Mouse (Mus musculus) hindbrain, embryonic 16.5 days (tissue): Measurements from ENCODE around the gene Gzmm. TPM values are rescaled to one million over a fixed set of nuclear protein-coding genes. Genes with fewer than 3 reads are reported as not detected.

Experiments used
- ATAC-seq: fragments of 200-750 bp; cut with Nextera tagmentation; 2 replicates; pipeline ENCODE4 v1.8.0; 2017; ENCODE audit warnings: moderate TSS enrichment, moderate library complexity
- H3K27ac ChIP-seq: fragments of 300-500 bp; sonication (generic); 2 replicates; pipeline ENCODE4 v1.5.1; 2014; ENCODE audit warnings: low read depth, mild to moderate bottlenecking, control low read depth, low read length, moderate library complexity
- H3K27me3 ChIP-seq: fragments of 300-500 bp; sonication (generic); replicated peaks from 2 replicates; pipeline ENCODE4 v1.6.1; 2014; ENCODE audit warnings: low read length; ENCODE audit not compliant: control insufficient read depth, insufficient read depth
- H3K36me3 ChIP-seq: fragments of 300-500 bp; sonication (generic); 2 replicates; pipeline ENCODE4 v1.6.1; 2014; ENCODE audit warnings: mild to moderate bottlenecking, low read length, moderate library complexity, mixed read lengths; ENCODE audit not compliant: control insufficient read depth, insufficient read depth
- H3K4me1 ChIP-seq: fragments of 300-500 bp; sonication (generic); 2 replicates; pipeline ENCODE4 v1.6.1; 2014; ENCODE audit warnings: low read depth, low read length; ENCODE audit not compliant: control insufficient read depth, insufficient read depth
- H3K4me2 ChIP-seq: fragments of 300-500 bp; sonication (generic); 2 replicates; pipeline ENCODE4 v1.6.1; 2014; ENCODE audit warnings: mild to moderate bottlenecking, low read length, control low read depth, moderate library complexity
- H3K4me3 ChIP-seq: fragments of 300-500 bp; sonication (generic); 2 replicates; pipeline ENCODE4 v1.5.1; 2014; ENCODE audit warnings: mild to moderate bottlenecking, low read length, control low read depth, moderate library complexity
- H3K9ac ChIP-seq: fragments of 300-500 bp; sonication (generic); 2 replicates; pipeline ENCODE4 v1.6.1; 2014; ENCODE audit warnings: low read depth, mild to moderate bottlenecking, control low read depth, low read length, moderate library complexity
- H3K9me3 ChIP-seq: fragments of 300-500 bp; sonication (generic); 2 replicates; pipeline ENCODE4 v1.6.1; 2014; ENCODE audit warnings: mild to moderate bottlenecking, low read length, moderate library complexity; ENCODE audit not compliant: control insufficient read depth
- WGBS: fragments of 180-500 bp; shearing (Covaris S2); extraction: QIAGEN DNeasy Blood & Tissue Kit; methylation state at CpG from one replicate; pipeline ENCODE4 v1.1.7; 2014; 5-methylcytosine and 5-hydroxymethylcytosine counted together
- polyA plus RNA-seq: library from polyadenylated mRNA; unstranded; fragments of >200 nt; fragmentation: Nextera tagmentation; extraction: Ambion mirVana; gene quantifications from 2 replicates; pipeline ENCODE4 v1.2.1, GENCODE M21; 2015

Gzmm gene
- polyA plus RNA-seq, 1 experiment from 2014 or later: 1.7 TPM

DNA sequence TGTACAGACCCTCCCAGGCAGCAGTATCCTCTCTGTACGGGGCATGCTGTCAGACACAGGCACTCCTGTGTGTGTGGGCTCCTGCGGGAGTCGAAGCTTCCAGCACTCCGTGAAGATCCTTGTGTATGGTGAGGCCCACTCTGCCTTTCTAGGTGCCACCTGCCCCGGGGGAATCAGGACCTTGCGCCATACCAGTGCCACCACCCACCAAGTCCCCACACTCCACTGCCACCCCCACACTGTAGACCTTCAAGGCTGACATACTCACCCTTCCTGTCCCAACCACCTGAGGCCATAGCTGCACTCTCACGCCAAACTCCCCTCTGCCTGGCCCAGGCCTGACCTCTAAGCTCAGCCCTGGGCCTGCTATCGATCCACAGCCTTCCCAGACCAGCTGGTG is 23.8 kb upstream of the Gzmm start:
- no peaks in the 10 kb centered on the region for H3K36me3 ChIP-seq
- H3K27me3 ChIP-seq: no peaks in the 10 kb centered on the region
- no peak overlapping the region for H3K4me3 ChIP-seq
- no peak overlapping the region for H3K4me2 ChIP-seq
- 82% methylated on average over 8 of the region's 8 CpGs for WGBS
- no peak for ATAC-seq
- peaks cover 7% of the 10 kb centered on the region for H3K4me1 ChIP-seq
- H3K27ac ChIP-seq: no peak overlapping the region
- H3K9me3 ChIP-seq: no peaks in the 10 kb centered on the region
- no peak overlapping the region for H3K9ac ChIP-seq

DNA sequence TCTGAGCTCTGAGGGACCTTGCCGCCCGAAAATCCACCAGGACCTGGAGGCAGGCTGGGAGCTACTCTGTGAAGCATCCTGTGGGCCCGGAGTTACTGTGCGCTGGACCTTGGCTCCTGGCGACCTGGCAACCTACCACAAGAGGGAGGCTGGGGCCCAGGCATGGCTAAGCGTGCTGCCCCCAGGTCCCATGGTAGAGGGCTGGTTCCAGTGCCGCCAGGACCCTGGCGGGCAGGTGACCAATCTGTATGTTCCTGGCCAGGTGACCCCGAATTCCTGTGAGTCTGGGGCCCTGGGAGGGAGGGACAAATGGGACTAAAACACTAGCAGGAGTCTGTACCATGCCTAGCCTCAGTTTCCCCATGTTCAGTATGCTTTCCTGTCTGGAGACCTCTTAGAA is 22.3 kb upstream of the Gzmm start:
- ATAC-seq: no peak
- WGBS: 77% methylated on average over 9 of the region's 9 CpGs

DNA sequence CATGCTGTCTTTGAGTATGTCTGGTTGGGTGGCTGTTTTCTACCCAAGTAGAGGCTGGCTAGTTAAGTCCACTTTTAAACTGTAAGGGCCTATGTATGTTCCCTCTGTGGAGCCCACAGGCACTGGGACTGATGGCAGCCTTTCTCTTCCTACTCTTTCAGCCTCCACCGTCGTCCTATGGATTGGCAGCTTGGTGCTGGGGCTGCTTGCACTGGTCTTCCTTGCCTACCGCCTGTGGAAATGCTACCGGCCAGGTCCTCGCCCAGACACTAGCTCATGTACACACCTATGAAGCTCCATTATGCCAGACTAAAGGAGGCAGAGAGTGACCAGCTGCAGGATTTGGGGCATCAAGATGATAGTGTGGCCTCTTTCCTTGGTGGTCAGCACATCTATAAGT is 20.7 kb upstream of the Gzmm start:
- H3K36me3 ChIP-seq: no peaks in the 10 kb centered on the region
- WGBS: 78% methylated on average over 5 of the region's 5 CpGs
- H3K27ac ChIP-seq: peak overlapping the region; percentile 99
- no peak for ATAC-seq
- H3K4me1 ChIP-seq: peaks cover 19% of the 10 kb centered on the region
- peak overlapping the region; percentile 94 for H3K9ac ChIP-seq
- no peaks in the 10 kb centered on the region for H3K9me3 ChIP-seq
- H3K27me3 ChIP-seq: no peaks in the 10 kb centered on the region
- H3K4me2 ChIP-seq: peak overlapping the region; percentile 96
- H3K4me3 ChIP-seq: peak overlapping the region; percentile 97; the same call in 1 of the 2 replicates

More for the DNA sequence above, 22.3 kb upstream of the Gzmm start:
- Histone ChIP-seq H3K4me2 (no peak overlapping the region), H3K4me3 (no peak overlapping the region), H3K9ac (no peak overlapping the region), H3K4me1 (peaks cover 19% of the 10 kb centered on the region), H3K36me3 (no peaks in the 10 kb centered on the region), H3K9me3 (no peaks in the 10 kb centered on the region), H3K27ac (no peak overlapping the region), H3K27me3 (no peaks in the 10 kb centered on the region)

DNA sequence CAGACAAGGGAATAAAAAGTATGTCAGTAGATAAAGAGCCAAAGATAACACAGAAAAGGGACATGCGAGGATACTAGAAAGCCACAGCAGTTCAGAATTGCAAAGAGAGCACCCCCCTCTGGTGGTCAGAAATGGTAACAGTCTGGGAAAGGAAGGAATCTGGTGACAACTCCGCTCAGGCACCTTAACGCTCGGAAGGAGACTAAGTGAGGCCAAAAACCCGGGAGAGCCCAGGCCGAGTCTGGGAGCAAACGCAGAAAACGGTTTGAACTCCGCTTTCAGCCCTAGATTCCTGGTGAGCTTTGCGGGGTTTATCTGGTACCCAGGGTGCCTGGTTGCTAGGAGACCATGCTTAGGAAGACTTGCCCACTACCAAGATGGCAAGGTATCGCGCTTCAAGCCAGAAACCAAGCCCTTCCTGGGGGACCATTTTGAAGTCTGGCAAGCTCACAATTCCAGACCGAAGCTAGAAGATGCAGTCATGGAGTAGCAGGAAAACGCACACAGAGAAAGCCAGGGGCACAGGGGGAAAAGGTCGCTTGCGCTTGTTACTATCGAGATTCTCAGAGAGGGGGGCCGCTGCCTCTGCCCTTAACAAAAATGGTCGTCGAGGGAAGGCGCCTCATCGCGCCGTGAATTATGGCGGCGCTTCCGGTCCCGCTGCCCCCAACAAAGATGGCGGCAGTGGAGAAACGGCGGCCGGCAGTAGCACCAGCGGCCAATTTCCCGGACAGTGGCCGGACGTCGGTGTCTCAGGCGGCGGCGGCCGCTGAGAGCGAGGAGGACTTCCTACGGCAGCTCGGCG is 19.8 kb upstream of the Gzmm start, which contains the start of gene Tpgs1:
TSS of gene Tpgs1 (plus strand) at position 599 of the 805 bp plus-strand sequence.
- WGBS: under 1% methylated on average over 45 of the region's 45 CpGs
- H3K4me1 ChIP-seq: peaks cover 19% of the 10 kb centered on the region
- H3K27me3 ChIP-seq: no peaks in the 10 kb centered on the region
- H3K9me3 ChIP-seq: no peaks in the 10 kb centered on the region
- peak; percentile 86 for ATAC-seq
- peak within 1 kb of the TSS; percentile 97 for H3K4me3 ChIP-seq
- peak within 1 kb of the TSS; percentile 96 for H3K4me2 ChIP-seq
- H3K27ac ChIP-seq: peak within 1 kb of the TSS; percentile 99
- H3K9ac ChIP-seq: peak within 1 kb of the TSS; percentile 94
- no peaks in the 10 kb centered on the region for H3K36me3 ChIP-seq

DNA sequence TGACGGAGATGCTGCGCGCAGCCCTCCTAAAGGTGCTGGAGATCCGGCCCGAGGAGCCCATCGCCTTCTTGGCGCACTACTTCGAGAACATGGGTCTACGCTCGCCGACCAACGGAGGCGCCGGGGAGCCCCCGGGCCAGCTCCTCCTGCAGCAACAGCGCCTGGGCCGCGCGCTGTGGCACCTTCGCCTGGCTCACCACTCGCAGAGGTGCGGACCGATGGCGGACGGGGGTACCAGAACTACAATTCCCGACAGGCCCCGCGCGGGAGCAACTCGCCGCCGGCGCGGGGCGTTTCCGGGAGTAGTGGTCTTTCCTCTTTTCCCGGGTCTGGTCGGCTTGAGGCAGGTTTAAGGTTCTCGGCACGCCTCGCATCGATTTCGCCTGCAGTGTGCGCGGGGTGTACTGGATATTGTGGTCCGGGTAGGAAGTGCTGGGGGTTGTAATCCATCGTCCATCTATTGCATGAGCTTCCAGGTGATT is 19.2 kb upstream of the Gzmm start:
- Histone ChIP-seq H3K4me2 (peak overlapping the region; percentile 96), H3K4me1 (peaks cover 19% of the 10 kb centered on the region), H3K27ac (peak overlapping the region; percentile 99), H3K4me3 (peak overlapping the region; percentile 97), H3K9me3 (no peaks in the 10 kb centered on the region), H3K9ac (peak overlapping the region; percentile 94), H3K36me3 (no peaks in the 10 kb centered on the region), H3K27me3 (no peaks in the 10 kb centered on the region)
- peak; percentile 70 for ATAC-seq
- WGBS: 0% methylated on average over 45 of the region's 47 CpGs

DNA sequence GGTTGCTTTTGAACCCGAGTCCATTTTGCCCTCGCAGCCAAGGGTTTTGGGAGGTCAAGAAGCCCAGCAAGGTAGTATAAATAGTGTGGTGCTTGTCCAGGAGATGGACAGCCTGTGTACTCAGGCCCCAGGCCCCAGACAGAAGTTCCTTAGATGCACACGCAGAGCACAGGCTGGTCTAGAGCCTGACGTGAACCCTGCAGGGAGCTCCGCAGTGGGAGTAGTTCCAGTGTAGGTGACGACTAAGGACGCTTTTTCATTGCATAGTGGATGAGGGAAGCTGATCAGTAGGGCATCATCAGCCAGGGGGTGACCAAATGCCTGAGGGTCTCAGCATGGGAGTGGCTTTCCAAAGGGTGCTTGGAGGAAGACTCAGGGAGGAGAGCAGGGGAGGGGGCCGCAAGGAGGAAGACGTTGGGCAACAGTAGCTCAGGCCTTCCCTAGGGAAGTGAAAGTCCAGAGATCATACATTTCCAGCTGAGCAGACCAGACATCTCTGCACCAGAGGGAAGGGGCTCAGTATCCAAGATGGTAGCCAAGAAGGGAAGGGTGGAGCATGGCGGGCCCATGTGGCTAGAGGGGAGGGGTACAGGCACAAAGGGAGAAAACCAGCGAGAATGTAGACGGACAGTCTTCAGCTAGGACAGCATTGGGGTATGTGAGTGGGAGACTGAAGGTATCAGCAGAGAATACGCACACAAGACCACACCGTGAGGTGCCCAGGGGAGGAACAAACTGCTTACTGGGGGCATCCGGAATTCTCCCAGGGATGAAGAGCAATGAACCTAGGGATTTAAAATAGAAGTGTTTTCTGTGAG is 18.5 kb upstream of the Gzmm start:
- Histone ChIP-seq H3K27ac (peak overlapping the region; percentile 99), H3K36me3 (no peaks in the 10 kb centered on the region; the same call in 1 of the 2 replicates), H3K27me3 (no peaks in the 10 kb centered on the region), H3K9me3 (no peaks in the 10 kb centered on the region), H3K4me2 (peak overlapping the region; percentile 96), H3K4me3 (peak overlapping the region; percentile 97), H3K4me1 (peaks cover 19% of the 10 kb centered on the region), H3K9ac (peak overlapping the region; percentile 94)
- ATAC-seq: peak; percentile 40
- WGBS: 35% methylated on average over 15 of the region's 15 CpGs

DNA sequence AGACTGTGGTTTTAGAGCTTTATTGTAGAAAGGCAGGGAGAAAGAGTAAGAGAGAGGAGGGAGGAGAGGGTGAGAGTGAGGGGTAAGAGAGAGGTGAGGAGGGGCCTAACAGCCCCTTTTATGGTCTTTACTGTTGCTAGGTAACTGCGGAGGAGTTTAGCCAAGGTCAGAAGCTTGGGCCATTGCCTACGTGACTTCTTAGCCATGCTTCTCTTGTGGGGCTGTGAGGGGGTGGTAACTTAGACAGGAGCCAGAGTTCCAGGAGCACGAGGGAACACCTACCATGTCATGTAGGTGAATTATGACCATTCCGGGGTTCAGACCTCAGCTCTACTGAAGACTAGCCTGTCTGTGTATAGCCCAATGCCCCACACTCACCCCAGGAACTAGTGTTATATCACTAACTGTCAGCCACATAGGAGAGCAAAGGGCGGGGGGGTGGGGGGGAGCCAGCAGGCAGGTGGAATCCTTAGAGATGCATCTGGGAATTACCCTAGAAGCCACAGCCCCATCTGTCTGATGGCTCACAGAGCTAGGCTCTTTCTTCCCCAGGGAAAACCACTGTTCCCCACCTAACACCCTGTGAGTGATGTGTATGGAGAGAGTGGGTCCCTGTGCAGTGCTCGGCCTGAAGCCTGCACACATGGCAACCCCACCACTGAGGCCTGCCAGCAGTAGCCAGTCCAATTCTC is 17.3 kb upstream of the Gzmm start:
- Histone ChIP-seq H3K27ac (no peak overlapping the region), H3K4me2 (peak overlapping the region; percentile 96), H3K9me3 (no peaks in the 10 kb centered on the region), H3K9ac (no peak overlapping the region), H3K27me3 (no peaks in the 10 kb centered on the region), H3K4me3 (no peak overlapping the region), H3K36me3 (peaks cover 8% of the 10 kb centered on the region), H3K4me1 (peaks cover 19% of the 10 kb centered on the region)
- no peak for ATAC-seq
- 65% methylated on average over 6 of the region's 6 CpGs for WGBS

DNA sequence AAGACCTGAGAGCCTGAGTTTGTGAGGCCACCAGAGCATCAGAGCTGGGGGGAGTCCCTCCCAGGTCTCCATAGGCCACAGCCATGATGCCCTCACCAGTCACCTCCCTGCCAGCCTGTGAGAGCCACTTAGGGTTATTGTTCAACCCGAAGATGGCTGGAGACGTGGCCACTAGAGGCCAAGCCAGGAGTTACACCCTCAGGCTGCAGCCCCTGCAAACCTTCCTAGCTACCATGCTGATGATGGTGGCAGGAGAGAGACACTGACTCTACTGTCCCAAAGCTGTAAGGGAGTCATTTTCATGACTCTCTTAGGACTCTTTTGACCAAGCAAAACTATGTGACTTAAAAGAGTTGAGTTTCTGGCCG is 16.7 kb upstream of the Gzmm start:
- Histone ChIP-seq H3K36me3 (peaks cover 10% of the 10 kb centered on the region), H3K27ac (no peak overlapping the region), H3K4me1 (peaks cover 19% of the 10 kb centered on the region), H3K27me3 (no peaks in the 10 kb centered on the region), H3K4me2 (no peak overlapping the region), H3K4me3 (no peak overlapping the region), H3K9me3 (no peaks in the 10 kb centered on the region), H3K9ac (no peak overlapping the region)
- 47% methylated on average over 3 of the region's 3 CpGs for WGBS
- no peak for ATAC-seq
